Mouse (Mus musculus) liver, embryonic 14.5 days (tissue): ENCODE measurements around the gene Cnot10. TPM values are rescaled to one million over a fixed set of nuclear protein-coding genes. Genes with fewer than 3 reads are reported as not detected.

ENCODE experiments used
- ATAC-seq: fragments of 200-750 bp; cut with Nextera tagmentation; 2 replicates; pipeline ENCODE4 v1.8.0; 2017; ENCODE audit warnings: moderate number of reproducible peaks, mild to moderate bottlenecking, moderate library complexity; ENCODE audit not compliant: insufficient read depth
- DNase-seq, 3 experiments: peaks; one replicate each; pipeline ENCODE4 v3.0.0-alpha.2; 2012 to 2013; ENCODE audit warnings: low read depth in 3 of 3, low spot score in 3 of 3
- H3K27ac ChIP-seq: fragments of 300-500 bp; sonication (generic); 2 replicates; pipeline ENCODE4 v1.5.1; 2014; ENCODE audit warnings: moderate library complexity, mild to moderate bottlenecking, control low read depth, inconsistent platforms
- H3K27me3 ChIP-seq: fragments of 300-500 bp; sonication (generic); 2 replicates; pipeline ENCODE4 v1.6.1; 2014; ENCODE audit warnings: mild to moderate bottlenecking, low read length, moderate library complexity; ENCODE audit not compliant: control insufficient read depth, insufficient read depth
- H3K36me3 ChIP-seq: fragments of 300-500 bp; sonication (generic); replicated peaks from 2 replicates; pipeline ENCODE4 v1.6.1; 2014; ENCODE audit warnings: low read depth; ENCODE audit not compliant: control insufficient read depth, insufficient read depth
- H3K4me1 ChIP-seq, 2 experiments: fragments of 200-500 bp in 1 of 2; fragments of 300-500 bp in 1 of 2; sonication (generic) in 1 of 2; replicated peaks; 2 replicates each; pipeline ENCODE4 v1.6.1; 2012 to 2014; ENCODE audit warnings: antibody characterized with exemption in 1 of 2, inconsistent platforms in 1 of 2, low read length in 1 of 2; ENCODE audit not compliant: control insufficient read depth in 2 of 2, insufficient read depth in 2 of 2
- H3K4me2 ChIP-seq: fragments of 300-500 bp; sonication (generic); 2 replicates; pipeline ENCODE4 v1.6.1; 2014; ENCODE audit warnings: low read depth, mild to moderate bottlenecking, control low read depth, moderate library complexity
- H3K4me3 ChIP-seq, 2 experiments: fragments of 200-500 bp in 1 of 2; fragments of 300-500 bp in 1 of 2; sonication (generic) in 1 of 2; 2 replicates each; pipeline ENCODE4 v1.5.1; 2012 to 2014; ENCODE audit warnings: low read depth in 2 of 2, low read length in 2 of 2, mild to moderate bottlenecking in 2 of 2, control low read depth in 1 of 2, inconsistent platforms in 1 of 2, moderate library complexity in 1 of 2; ENCODE audit not compliant: insufficient read depth in 1 of 2
- H3K9ac ChIP-seq: fragments of 300-500 bp; sonication (generic); replicated peaks from 2 replicates; pipeline ENCODE4 v1.6.1; 2014; ENCODE audit warnings: mild to moderate bottlenecking, control low read depth, moderate library complexity
- H3K9me3 ChIP-seq: fragments of 300-500 bp; sonication (generic); 2 replicates; pipeline ENCODE4 v1.6.1; 2016; ENCODE audit warnings: low read length, mixed read lengths; ENCODE audit not compliant: control insufficient read depth
- CTCF ChIP-seq: IDR thresholded peaks from 2 replicates; pipeline ENCODE4 v1.5.1; 2016; ENCODE audit warnings: antibody characterized with exemption, low read depth, control low read depth
- EP300 ChIP-seq: IDR thresholded peaks from 2 replicates; pipeline ENCODE4 v1.6.1; 2016; ENCODE audit warnings: antibody characterized with exemption, low read depth
- WGBS: fragments of 180-500 bp; shearing (Covaris S2); extraction: QIAGEN DNeasy Blood & Tissue Kit; methylation state at CpG from one replicate; pipeline ENCODE4 v1.1.7; 2014; ENCODE audit not compliant: insufficient replicate concordance; 5-methylcytosine and 5-hydroxymethylcytosine counted together
- polyA plus RNA-seq, 2 experiments: library from polyadenylated mRNA; depleted of rRNA in 1 of 2; stranded (reverse) in 1 of 2; unstranded in 1 of 2; fragments of >200 nt; fragmentation: Nextera tagmentation in 1 of 2; extraction: Ambion mirVana in 1 of 2; gene quantifications; 2 replicates each; pipeline versions ENCODE4 v1.2.1 to v1.2.3; 2012 to 2014

The Cnot10 gene
- polyA plus RNA-seq, 2 experiments = 20.7 to 23.1 TPM

DNA sequence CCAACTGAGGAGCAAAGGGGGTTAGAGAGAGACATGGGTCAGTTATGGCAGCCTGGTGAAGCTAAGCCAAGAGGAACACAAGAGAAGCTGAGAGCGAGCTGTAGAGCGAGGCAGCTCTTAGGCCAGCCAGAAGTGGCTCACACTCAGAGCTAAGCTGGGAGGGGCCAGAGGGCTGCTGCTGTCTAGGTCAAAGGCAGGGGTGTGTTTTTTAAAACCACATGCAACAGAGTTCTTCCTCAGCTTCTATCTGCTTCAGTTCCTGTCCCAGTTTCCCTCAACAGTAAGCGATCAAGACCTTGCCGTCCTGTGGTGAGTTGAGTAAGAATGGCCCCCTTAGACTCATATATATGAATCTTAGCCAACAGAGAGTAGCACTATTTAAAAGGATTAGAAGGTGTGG lies 27.0 kb downstream of the Cnot10 start:
- no peak for ATAC-seq
- DNase-seq = no peak
- Histone ChIP-seq H3K9me3 (no peaks in the 10 kb centered on the region), H3K4me1 (no peaks in the 10 kb centered on the region), H3K4me3 (no peak overlapping the region), H3K9ac (no peak overlapping the region), H3K27me3 (no peaks in the 10 kb centered on the region), H3K4me2 (no peak overlapping the region), H3K27ac (no peak overlapping the region), H3K36me3 (peaks cover 42% of the 10 kb centered on the region)
- 79% methylated on average over 4 of the region's 4 CpGs for WGBS
- no peak for TF ChIP-seq EP300
- TF ChIP-seq CTCF = no peak

DNA sequence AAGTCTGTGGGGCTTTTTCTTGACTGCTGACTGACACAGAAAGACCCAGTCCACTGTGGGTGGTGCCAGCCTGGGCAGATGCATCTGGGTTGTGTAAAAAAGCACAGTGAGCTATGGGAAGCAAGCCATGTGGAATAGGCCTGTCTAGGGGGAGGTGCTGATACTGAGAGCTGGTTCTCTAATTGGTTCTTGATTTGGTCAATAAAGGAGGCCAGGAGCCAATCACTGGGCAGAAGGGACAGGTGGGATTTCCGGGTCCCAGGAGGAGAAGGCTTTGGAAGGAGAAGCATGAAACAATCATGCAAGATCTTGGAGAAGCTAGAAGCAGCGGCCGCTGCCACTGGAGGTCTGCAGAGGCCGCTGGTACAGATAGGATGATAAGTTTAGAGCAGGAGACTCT lies 27.4 kb downstream of the Cnot10 start:
- no peak for DNase-seq
- TF ChIP-seq CTCF (no peak), EP300 (no peak)
- H3K4me3 ChIP-seq = no peak overlapping the region
- no peaks in the 10 kb centered on the region for H3K4me1 ChIP-seq
- H3K27me3 ChIP-seq = no peaks in the 10 kb centered on the region
- ATAC-seq = no peak
- H3K27ac ChIP-seq = no peak overlapping the region
- 84% methylated on average over 4 of the region's 4 CpGs for WGBS
- H3K36me3 ChIP-seq = peaks cover 38% of the 10 kb centered on the region
- H3K4me2 ChIP-seq = no peak overlapping the region
- no peak overlapping the region for H3K9ac ChIP-seq
- H3K9me3 ChIP-seq = no peaks in the 10 kb centered on the region

DNA sequence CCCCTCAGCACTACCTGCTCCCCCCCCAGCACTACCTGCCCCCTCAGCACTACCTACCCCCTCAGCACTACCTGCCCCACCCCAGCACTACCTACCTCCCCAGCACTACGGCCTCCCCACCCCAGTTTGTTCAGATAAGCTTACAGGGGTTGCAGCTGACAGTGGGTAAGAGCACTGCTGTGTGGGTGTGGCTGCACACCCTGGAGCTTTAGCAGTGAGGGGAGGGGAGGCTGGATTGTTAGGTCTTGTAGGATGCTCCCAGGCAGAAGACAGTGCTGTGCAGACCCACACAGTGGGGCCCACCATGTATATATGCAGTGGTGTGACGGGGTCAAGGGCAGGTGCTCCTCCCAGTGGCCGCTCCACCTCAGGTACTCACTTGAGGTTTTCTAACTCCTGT lies 29.7 kb downstream of the Cnot10 start:
- ATAC-seq (peak; percentile 37; the same call in 1 of the 2 replicates), DNase-seq (no peak)
- no peak overlapping the region for H3K27ac ChIP-seq
- no peak overlapping the region for H3K4me3 ChIP-seq
- peaks cover 32% of the 10 kb centered on the region for H3K36me3 ChIP-seq
- 54% methylated on average over 3 of the region's 3 CpGs for WGBS
- H3K9ac ChIP-seq = no peak overlapping the region
- no peaks in the 10 kb centered on the region for H3K27me3 ChIP-seq
- no peaks in the 10 kb centered on the region for H3K4me1 ChIP-seq
- no peaks in the 10 kb centered on the region for H3K9me3 ChIP-seq
- no peak overlapping the region for H3K4me2 ChIP-seq
- TF ChIP-seq CTCF (no peak), EP300 (no peak)

DNA sequence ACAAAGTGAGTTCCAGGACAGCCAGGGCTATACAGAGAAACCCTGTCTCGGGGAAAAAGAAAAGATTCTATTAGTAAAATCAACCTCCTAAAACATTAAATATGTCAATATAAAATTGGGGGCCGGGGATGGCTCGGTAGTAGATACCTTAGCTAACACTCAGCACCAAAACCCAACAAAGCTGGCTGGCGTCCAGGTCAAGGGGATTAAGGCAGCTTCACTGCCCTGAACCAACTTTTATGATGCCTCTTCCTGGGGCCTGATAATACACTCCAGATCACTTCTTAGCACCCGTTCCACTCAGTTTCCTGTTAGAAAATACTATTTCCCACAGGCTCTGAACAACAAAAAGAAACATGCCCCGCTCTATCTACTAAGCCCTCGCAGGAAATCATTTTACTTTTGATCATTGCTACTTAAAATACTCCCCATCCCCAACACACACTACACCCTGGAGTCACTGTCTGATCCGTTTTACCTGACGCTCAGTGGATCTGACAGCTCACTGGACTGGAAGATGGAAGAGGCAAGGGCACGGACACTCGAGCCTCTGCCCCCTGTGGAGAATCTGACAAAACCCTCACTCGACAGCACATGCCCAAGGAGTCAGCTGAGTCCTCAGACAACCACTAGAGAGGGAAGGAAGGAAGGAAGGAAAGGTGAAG lies 36.0 kb downstream of the Cnot10 start:
- no peak for ATAC-seq
- 69% methylated on average over 12 of the region's 12 CpGs for WGBS
- H3K4me2 ChIP-seq = no peak overlapping the region
- DNase-seq = no peak
- H3K4me1 ChIP-seq = no peaks in the 10 kb centered on the region
- peaks cover 15% of the 10 kb centered on the region for H3K36me3 ChIP-seq
- no peak overlapping the region for H3K9ac ChIP-seq
- no peaks in the 10 kb centered on the region for H3K27me3 ChIP-seq
- no peak overlapping the region for H3K27ac ChIP-seq
- TF ChIP-seq CTCF (no peak), EP300 (no peak)
- H3K9me3 ChIP-seq = no peaks in the 10 kb centered on the region
- no peak overlapping the region for H3K4me3 ChIP-seq

DNA sequence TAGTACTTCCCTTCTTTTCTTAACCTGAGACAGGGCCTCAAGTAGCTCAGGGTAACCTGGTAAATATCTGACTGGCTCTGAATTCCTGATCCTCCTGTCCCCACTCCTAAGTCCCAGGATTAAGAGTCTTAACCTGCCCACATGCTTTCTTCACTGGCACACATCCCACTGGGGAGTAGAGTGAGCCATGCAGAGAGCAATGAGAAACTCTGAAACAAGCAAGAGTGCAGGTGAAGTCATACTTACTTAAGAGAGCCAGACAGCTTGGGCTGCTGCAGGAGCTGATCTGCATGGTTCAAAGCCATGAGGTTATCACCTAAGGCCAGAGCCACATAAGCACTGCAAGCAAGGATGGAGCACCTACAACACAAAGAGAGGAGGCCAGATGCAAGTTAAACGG lies 38.9 kb downstream of the Cnot10 start:
- Histone ChIP-seq H3K27me3 (no peaks in the 10 kb centered on the region), H3K36me3 (peaks cover 6% of the 10 kb centered on the region), H3K27ac (no peak overlapping the region), H3K9ac (no peak overlapping the region), H3K9me3 (no peaks in the 10 kb centered on the region), H3K4me2 (no peak overlapping the region), H3K4me3 (no peak overlapping the region), H3K4me1 (no peaks in the 10 kb centered on the region)
- ATAC-seq = no peak
- WGBS = 66% methylated on average over 1 of the region's 1 CpGs
- no peak for DNase-seq
- TF ChIP-seq CTCF (no peak), EP300 (no peak)
